Mouse (Mus musculus): ENCODE data around the gene Lrrc2. TPM values are rescaled to one million over a fixed set of nuclear protein-coding genes. Genes with fewer than 3 reads are reported as not detected.

The Lrrc2 gene
- total RNA-seq, 2 experiments from 2014 or later: 8.8 to 13.3 TPM

DNA sequence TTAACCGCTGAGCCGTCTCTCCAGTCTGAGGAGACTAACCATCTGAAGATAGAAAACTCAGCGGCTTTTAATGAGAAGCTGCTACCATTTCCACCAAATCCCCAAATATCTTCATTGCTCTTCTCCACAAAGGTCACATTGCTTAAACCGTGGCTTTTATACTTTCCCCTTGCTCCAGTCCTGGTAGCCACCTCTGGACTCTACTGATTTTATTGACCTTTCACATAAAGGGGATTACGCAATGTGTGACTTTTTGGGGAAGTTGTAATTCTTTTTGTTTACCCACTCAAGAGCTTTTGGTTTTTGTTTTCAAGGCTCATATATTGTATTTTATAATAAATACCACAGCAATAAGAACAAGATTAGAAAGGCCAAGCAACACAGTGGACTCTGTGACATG is 34.2 kb downstream of the Lrrc2 start:
- no peak for DNase-seq (ENCODE audit: low spot score in 2 of 2)

DNA sequence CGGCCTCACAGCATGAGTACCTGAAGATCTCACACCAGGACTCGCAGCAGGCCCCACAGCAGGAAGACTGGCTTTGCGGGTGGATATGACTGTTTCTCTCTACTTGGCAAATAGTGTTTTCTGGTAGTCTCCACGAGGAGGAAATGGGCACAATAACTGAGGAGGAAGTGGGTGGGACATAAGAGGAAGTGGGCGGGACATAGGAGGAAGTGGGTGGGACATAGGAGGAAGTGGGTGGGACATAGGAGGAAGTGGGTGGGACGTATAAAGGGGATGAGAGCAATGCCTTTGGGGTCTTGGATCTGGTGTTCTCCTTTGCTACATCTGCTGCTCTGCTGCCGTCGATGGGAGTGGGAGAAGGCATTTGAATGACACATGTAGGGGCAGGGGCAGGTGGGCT is 34.6 kb downstream of the Lrrc2 start:
- no peak for DNase-seq (ENCODE audit: low spot score in 2 of 2)

DNA sequence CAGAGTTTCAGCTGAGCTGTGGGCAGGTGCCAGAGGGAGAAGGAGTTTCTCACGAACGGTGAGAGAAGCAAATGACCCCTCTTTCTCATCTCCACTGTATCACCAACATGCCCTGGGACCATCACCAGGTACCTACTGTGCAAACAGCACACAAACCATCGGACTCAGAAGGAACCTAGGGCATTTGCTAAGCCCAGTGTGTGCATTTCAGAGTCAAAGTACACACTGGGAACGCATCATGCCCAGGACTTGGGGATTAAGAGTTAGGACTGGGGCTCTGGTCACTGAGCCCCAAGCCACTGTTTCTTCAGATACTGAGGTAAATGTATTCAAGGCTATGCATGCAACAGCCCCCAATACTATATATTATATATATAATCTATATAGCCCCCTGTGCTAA is 36.0 kb downstream of the Lrrc2 start:
- no peak for DNase-seq (ENCODE audit: low spot score in 2 of 2)

DNA sequence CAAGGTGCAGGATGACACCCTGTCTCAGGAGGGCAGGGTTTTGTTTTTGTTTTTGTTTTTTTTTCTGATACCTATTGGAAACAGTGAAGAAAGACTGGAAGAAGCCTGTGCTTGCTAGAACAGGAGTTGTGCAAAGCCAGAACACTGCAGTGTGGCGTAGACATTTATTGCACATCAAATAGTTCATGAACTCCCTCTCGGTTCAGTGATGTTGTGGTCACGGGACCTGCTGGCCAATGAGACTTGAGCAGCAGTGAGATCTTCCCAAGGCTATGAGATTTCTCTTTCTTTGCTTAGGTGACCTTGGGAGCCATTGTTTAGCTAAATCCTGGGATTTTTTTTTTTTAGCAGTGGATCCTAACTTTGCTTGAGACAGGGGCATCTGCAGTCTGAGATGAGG is 36.7 kb downstream of the Lrrc2 start:
- DNase-seq (ENCODE audit: low spot score in 2 of 2): no peak

DNA sequence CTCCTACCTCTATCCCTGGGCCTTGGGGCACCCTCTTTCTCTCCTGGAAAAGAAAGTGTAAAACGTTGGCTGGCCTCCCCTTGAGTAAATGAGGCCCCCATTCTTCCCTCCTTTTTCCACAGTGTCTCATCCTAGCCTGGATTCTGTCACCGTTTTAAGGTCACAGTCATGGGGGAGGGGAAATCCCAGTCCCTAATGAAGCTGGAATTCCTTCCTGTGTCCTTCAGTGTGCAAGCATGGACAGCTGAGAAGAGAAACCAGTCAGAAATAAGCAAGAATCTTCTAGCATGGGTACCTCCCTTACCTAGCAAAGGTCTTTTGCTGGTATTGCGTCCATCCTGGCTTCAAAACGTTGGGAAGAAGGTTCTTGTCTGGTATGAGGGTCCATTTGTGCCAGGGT is 37.8 kb downstream of the Lrrc2 start:
- no peak for DNase-seq (ENCODE audit: low spot score in 2 of 2)

DNA sequence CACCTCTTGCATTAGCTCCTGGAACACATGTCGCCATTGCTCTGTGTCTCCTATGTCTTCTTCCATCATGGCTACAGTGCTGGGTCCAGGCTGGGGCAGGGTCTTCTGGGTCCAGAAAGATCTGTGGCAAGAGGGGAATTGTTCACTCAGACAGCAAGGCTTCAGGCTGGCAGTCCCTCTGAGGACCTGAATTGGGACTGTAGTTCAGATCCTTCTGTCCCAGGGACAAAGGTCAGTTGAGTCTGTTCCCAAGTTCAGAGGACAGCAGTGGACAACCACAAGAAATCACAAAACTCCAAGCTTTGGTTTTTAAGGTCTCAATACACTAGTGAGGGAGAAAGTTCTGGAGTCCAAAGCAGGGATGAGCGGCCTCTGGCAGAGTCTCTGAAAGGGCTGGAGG is 38.2 kb downstream of the Lrrc2 start:
- no peak for DNase-seq (ENCODE audit: low spot score in 2 of 2)

DNA sequence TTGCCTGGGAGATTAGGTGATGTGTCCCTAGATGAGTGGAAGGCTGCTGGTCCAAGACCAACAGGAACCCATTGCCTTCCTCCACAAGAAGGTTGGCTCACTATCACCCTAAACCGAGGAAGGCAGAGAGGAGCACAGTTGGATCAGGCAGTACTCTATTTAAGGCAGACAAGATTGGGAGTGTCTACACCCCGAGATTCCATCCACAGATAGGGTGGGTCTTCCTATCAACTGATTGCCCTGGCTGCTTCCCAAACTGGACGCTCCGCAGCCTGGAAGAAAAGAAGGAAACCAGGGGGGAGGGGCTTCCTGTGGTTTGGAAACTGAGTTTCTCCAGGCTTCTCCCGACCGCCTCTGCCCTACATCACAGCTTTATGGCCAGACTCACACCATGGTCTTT is 38.9 kb downstream of the Lrrc2 start, which contains the start of gene Rtp3:
Rtp3 (minus strand) TSS at position 380 of the 400 bp plus-strand sequence.
- no peak for DNase-seq (ENCODE audit: low spot score in 2 of 2)

DNA sequence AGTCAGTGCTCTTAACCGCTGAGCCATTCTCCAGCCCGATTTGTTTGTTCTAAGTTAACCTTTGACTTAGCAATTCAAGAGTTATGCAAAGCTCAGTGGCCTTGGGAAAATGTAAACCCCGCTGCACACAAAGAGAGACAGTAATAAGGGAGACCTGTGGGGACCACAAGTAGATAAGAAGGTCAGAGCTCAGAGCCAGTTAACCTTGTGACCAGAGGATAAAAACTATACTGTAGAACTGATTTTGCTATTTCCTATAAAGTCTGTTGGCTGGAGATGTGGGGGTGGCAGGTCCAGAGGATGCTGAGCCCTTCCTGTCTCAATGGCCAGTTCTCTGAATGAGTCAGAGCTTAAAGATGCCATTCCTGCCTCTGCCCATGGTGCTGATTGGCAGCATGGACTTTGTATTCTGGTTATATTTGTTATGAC is 42.0 kb downstream of the Lrrc2 start:
- no peak for DNase-seq (ENCODE audit: low spot score in 2 of 2)

DNA sequence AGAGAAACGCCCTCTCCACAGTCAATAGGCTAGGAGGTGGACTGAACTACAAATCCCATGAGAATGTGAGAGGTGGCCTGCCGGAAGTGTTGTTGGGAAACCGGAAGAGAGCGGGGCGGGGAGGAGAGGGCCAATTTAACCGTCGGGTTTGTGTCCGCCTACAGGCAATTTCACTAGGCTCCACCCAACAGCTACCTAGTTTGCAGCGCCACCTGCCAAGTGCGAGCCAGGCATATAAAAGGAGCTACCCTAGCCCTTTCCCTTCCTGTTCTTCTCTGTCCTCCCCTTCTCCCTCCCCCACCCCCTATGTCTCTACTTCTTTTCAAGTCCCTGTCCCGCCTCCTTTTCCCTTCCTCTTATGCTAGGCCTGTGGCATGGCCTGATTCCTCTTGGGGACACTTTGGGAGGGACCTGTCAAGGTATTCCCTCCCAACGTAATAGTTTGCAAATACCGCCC is 43.4 kb downstream of the Lrrc2 start:
- peak in 1 of 2 experiments; percentile 46 for DNase-seq (ENCODE audit: low spot score in 2 of 2)

DNA sequence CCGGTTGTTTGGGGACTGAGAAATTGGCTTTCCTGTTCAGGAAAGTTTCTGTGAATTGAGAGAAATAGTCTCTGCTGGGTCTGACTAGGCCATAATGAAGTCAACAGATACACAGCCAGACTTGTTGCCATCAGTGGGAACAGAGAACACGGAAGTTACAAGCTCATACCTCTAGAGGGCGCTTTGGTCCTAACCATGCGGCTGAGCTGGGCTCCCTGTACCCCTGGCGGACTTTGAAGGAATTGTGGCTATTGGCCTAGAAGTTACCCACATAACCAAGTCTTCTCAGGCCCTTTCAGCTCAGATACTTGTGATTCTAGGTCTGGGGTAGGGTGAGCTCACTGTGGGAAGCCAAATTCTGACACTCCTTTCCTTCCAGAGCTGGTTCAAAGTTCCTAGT is 45.9 kb downstream of the Lrrc2 start:
- peak; percentile 51 to 74 for DNase-seq (ENCODE audit: low spot score in 2 of 2)

DNA sequence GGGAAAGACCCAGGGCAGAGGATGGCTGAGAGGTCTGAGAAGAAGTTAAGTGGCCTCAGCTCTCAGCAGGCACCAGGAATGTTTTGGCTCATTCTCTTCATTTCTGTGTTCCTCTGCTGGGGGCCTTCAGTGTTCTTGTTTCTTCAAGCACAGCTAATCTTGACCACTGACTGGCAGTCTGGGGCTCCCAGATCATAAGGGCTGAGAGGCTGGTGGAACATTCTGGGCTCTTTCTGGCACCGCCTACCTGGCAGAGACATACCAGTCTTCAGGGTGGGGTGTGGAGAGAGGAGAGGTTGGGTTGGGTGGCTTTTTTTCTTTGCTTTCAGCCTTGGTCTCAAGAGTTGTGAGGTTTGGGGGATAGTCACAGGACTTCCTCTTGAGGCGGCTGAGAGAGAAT is 47.7 kb downstream of the Lrrc2 start:
- no peak for DNase-seq (ENCODE audit: low spot score in 2 of 2)

DNA sequence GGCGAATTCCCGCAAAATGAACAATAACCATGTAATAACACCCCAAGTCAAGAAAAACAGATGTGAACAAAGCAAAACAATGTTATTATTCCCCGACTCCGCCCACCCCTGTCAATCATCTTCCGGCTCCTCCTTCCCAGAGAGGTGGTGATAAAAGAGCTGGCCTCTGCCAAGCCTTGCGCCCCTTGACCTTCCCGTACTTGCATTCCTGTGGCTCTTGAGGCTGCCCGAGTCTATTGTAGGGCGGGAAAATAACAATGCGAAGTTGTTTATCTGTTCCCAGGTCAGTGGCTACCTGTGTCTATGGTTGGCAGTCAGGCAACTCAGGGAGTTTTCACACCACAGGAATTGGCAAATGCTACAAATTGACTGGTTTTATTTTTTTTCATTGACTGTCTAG is 48.5 kb downstream of the Lrrc2 start:
- no peak for DNase-seq (ENCODE audit: low spot score in 2 of 2)

DNA sequence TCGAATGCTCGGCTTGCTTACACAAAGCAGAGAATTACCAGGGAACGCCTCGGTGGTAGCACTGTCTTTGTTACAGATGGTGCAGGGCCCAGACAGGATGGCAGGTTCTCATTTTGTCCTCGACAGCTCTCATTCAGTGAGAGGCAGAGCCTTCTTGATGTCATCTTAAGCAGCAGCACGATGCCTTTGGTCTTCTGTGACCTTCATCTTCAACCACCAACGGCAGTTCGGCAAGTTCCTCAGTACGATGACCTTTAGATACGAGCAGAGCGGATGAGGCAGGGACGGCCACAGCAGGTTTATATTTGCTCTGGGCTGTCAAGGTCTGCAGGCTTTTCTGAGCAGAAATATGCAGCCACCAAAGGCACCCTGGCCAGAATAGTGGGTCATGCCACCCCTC is 50.3 kb downstream of the Lrrc2 start:
- no peak for DNase-seq (ENCODE audit: low spot score in 2 of 2)

DNA sequence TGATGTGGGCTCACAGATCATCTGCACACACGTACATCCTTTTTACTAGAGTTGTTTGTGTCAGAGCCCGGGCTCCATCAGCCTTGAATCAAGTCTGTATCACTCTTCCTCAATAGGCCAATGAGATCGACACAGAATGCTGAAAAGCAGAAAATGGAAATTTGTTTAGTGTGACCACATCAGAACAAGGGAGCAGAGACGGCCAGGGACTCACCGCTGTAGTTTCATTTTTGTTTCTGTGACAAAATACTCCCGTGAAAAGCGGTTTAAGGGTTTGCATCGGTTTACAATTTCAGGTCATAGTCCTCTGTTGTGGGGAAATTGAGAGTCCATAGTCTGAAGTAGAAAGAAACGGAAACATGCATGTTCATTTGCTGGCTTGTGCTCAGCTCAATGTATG is 51.9 kb downstream of the Lrrc2 start:
- no peak for DNase-seq (ENCODE audit: low spot score in 2 of 2)

DNA sequence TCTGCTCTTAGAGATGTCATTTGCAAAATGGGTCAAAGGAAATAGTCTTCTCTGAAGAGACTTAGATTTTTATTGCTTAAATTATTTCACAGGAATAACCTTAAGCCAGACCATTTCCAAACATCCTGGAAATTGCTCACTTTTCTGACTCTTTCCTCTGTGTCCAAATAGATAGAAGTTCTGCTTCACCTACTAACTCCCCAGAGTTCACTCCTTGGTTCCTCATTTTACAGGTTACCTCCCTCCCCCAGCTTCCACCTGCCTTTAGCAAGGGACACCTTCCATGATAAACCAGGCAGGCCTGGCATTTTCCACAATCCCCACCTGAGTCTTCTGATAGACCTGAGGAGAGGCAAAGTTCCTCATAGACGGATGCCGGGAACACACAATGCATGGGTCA is 55.2 kb downstream of the Lrrc2 start:
- no peak for DNase-seq (ENCODE audit: low spot score in 2 of 2)

DNA sequence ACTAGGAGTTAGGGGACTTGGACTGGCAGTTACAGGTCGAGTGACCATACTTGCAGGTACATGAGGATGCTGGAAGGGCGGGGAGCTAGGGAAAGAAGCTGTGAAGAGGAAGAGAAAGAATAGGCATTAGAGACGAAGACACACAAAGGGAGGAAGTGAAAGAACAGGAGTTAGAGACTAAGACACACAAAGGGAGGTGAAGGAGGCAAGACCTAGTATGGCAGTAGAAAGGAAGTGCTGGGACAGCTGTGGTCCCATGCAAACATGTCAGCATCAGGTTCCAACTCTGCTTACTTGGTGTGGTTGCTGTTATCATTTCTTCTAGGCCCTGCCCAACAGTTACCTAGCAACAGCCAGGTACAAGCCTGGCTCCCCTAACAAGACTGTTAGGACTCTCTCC is 58.4 kb downstream of the Lrrc2 start:
- no peak for DNase-seq (ENCODE audit: low spot score in 2 of 2)

DNA sequence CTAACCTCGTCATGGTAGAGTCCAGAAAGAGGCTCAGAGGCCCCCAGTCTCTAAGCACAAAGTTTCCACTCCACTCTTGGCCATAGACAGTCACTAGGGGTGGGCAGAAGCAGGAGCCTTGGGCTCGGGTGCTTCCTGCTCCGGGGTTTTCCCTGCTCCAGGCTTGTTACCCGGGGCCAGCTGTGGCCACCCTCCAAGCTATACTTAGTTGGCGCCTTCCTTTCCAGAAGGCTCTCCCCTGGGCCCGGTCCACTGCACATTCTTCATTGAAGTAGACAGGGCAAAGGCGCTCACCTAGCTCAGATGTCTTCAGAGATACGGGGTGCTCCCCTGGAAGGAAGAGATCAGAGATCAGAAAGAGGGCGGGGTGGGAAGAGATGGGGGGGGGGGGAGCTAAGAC is 60.2 kb downstream of the Lrrc2 start:
- DNase-seq (ENCODE audit: low spot score in 2 of 2): no peak

DNA sequence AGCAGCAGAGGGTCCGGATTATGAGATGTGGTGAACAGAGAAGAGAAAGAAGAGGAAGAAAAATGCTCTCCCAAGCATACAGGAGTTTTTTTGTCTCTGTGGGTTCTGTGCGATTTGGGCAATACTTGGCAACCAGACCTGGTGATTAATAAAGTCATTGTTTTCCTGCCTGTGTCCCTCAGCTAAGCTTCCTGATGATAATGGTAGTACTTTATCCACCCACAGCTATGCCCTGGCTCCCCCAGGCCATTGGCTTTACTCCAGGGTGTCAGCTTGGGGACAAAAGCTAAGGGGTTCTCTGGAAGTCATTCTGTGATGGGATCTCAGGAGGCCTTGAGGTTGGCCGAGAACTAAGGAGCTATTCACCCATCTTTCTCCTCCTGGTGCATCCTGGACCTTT is 60.7 kb downstream of the Lrrc2 start:
- no peak for DNase-seq (ENCODE audit: low spot score in 2 of 2)

DNA sequence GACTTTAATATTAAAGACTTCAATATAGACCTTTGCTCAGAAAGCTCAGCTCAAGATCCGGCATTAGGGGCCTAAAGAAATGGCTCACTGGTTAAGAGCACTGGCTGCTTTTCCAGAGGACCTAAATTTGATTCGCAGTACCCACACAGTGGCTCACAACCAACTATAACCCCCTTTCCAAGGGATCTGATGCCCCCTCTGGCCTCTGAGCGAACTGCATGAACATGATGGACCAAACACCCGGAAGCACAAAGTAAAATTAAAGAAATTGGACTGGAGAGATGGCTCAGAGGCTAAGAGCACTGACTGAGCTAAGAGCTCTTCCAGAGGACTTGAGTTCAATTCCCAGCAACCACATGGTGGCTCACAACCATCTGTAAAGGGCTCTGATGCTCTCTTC is 64.3 kb downstream of the Lrrc2 start:
- DNase-seq (ENCODE audit: low spot score in 2 of 2): no peak

DNA sequence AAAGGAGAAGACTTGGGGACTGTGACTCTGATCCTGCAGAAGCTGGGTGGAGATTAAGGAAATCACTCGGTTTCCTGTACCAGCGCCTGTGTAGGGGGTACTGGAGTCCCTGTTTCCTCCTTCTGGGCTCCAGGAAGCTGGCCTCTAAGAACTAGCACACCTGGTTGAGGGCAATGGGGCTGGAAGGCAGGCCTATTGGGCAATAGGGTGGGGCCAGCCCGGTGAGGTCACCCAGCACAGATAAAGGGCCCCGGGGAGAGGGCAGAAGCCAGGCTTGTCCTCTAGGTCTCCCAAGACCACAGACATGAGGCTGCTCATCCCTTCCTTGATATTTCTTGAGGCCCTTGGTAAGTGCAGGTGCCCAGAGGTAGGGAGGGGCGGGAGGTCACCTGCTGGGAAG is 67.7 kb downstream of the Lrrc2 start, which contains the start of gene Ltf:
Ltf (plus strand) TSS at position 250 of the 400 bp plus-strand sequence.
- no peak for DNase-seq (ENCODE audit: low spot score in 2 of 2)

DNA sequence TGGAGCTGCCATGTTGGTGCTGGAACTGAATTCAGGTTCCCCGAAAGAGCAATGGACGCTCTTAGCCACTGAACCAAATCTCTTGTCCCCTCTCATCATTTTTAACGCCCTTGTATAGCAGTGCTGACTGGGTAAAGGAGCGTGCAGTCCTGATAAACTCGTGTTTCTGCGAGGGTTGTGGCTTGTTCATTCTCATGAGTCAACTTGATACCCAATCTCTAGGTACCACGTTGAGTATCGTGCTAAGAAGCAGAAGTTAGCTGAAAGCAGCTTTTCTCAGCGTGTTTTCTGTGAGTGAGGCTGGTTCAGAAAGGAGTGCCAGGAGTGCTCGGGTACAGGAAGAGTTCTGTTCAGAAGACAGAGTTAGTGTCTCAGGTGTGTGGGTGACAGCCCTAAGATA is 75.4 kb downstream of the Lrrc2 start:
- DNase-seq (ENCODE audit: low spot score in 2 of 2): no peak
